Mouse (Mus musculus) layer of hippocampus, postnatal 25 days (tissue): ENCODE measurements around the gene Gm42688. TPM values are rescaled to one million over a fixed set of nuclear protein-coding genes. Genes with fewer than 3 reads are reported as not detected.
A peak's percentile ranks its signal among the peaks of the same experiment; 100 is the strongest.

Source experiments
- DNase-seq, 2 experiments: peaks; one replicate each; pipeline ENCODE4 v3.0.0; 2022; ENCODE audit warnings: mixed read lengths in 2 of 2, low spot score in 1 of 2; ENCODE audit errors: extremely low spot score in 1 of 2
- total RNA-seq, 2 experiments: library from RNA; stranded (reverse); gene quantifications; 2 replicates each; pipeline ENCODE4 v1.2.3; 2021

Gene Gm42688
- total RNA-seq, 2 experiments from 2014 or later, result 5.4 to 8.2 TPM

DNA sequence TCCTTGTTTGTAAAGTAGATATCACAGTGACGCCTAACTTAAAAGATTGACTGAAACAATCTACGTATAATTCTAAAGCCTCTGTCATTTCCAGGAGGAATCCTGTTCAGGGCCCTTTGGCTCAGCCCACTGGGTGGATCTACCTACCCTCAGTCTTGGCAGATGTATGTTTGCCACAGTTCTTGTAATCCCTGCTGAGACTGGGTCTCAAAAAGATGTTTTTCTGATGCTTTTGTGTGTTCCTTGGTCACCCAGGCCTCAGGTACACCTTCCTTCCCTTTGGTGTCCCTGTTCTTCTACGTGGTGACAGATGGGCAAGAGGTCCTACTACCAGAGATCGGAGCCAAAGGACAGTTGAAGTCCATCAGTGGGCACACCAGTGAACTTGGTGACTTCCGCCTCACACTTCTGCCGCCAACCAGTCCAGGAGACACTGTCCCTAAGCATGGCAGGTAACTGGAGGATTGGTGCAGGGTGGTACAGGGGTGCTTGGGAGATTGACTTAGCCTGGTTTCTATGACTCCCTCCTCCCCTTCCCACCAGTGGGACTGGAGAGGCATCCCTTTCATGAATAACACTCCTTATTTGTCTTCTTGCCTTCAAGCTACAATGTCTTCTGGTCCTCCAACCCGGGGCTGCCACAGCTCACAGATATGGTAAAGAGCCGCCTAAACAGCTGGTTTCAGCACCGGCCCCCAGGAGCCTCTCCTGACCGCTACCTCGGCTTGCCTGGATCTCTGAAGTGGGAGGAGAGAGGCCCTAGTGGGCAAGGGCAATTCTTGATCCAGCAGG lies 15.2 kb downstream of the Gm42688 start:
- no peak for DNase-seq

- no peak for DNase-seq
Observed at GRCm38 (mm10) chr6:83117165-83117438, 15.7 kb downstream of the Gm42688 start.

DNA sequence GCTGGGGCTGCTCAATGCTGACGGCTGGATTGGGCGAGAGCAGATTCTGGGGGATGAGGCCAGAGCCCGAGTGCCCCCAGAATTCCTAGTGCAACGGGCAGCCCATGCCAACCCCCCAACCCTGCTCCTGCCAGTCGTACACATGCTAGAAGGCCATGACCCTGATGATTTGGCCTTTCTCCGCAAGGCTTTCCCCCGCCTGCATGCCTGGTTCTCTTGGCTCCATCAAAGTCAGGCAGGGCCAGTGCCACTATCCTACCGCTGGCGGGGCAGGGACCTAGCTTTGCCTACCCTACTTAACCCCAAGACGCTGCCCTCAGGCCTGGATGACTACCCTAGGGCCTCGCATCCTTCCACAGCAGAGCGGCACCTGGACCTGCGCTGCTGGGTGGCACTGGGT lies 16.2 kb downstream of the Gm42688 start:
- DNase-seq, result no peak

GRCm38 (mm10) chr6:83118369-83118768 lies 17.0 kb downstream of the Gm42688 start:
- no peak for DNase-seq

DNA sequence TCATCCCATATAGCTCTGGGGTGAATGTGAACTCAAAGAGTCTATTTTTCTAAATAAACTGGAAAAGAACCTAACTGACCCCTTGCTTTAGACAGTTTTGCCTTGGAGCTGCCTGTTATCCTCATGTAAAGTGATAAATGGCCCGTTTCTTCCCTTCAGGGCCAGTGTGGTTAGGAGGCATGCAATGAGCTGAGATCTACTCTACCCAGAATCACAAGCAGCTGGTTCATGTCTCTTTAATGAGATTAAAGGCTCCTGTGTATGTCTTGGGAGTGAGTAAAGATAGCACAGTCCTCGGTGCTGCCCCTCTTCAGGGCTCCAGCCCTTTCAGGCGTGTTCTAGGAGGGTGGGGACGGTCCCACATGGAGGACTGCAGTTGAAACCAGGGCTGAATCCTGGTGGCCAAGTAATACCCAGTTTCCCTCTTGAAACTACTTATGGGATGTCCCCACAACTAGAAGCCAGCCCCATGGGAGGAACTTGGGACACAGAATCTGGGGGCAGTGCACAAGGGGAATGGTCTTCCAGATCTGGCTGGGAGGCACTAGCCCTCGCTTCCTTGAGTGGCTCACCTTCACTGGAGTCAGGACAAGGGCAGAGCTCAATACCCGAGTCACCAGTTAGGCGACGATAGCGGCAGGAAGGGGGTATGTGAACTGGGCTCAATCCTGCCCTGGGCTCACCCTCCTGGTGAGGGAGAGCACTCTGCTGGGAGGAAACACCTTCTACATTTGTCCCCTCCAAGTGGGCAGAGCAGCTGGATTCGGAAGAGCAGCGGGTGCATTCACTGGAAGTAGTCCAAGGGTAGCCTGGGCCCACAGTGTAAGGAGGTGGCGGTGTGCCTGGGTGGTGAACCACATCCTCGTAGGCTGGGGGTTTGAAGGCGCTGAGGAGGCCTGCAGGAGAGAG lies 17.7 kb downstream of the Gm42688 start:
- DNase-seq, result no peak

- DNase-seq, result no peak
Observed at GRCm38 (mm10) chr6:83119734-83120051, 18.3 kb downstream of the Gm42688 start.

DNA sequence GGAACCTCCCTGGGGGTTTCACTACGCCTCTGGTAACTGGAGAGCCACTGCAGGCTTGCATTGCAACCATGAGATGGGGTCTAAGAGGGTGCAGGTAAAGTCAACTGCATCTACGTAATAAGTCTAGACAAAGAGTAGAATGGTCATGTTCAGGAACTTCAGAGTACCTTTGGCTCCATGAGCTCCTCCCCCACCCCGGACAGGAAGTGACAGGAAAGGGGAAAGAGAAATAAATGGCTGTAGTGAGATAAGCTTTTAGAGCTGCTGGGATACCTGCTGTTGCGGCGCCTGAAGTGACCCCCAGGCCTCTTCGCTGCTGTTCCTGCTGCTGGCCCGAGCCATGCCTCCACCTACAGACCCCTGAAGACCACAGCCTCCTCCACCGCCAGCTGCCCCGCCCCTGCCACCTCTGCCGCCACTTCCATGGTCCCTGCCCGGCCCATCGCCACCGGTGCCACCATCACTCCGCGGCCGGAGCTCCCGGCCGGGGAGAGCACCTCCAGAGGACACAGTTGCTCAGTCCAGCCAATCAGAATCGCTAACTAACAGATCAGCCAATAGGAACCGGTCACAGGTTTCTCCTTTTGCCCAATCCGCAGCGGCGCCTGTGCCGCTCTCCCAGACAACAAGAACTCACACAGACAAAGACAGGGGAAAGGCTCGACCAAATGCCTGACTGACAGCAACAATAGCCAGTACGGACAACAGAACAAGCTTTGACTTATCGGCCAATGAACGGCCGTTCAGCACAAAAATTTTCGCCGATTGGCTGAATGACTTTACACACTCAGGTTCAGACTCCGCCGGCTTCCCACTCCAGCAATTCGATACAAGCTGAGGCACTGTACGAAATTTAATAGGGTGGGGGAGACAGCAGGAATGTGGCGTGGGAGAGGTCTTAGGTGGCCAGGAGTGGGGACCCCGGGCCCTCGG lies 19.8 kb downstream of the Gm42688 start, which contains the start of gene Wbp1:
Wbp1 (minus strand) TSS at position 630 of the 933 bp plus-strand sequence.
- peak; percentile 72 to 80 for DNase-seq

DNA sequence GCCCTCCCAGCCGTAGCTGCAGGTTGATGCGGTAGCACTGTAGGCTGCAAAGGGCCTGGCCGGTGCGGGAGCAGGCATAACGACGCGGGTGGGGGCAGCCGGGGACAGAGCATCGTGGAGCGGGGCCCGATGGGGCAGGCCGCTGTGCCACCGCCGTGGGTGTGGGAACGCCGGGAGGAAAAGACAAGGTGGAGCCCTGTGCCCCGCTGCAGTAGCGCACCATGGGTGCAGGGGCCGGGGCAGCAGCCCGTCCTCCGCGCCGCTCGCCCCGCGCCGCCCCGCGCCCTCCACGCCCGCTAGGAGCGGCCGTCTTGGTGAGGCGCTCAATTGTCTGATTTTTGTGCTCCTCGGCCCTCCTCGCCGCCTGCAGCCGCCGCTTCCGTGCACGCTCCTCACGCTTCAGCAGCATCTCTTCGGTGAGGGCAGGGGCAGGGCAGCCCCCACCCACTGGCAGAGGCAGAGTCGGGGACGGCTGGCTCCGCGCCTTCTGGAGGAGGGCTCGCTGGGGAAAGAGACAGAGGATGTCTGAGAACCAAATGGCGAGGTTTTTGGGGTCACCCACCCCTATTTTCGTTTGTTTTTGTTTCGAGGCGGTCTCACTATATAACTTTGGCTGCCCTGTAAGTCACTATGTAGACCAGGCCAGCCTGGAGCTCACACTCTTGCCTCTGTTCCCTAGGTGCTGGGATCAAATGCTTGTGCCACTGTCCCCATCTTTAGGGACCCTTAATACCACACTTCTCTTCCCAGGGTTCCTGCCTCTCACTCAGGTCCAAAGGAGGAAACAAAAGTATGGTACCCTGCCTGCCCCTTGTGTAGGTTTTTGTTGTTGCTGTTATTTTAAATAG lies 20.7 kb downstream of the Gm42688 start:
- peak in 1 of 2 experiments; percentile 4 for DNase-seq

- DNase-seq, result no peak
Observed at GRCm38 (mm10) chr6:83122961-83123360, 21.5 kb downstream of the Gm42688 start.

GRCm38 (mm10) chr6:83124851-83125312 lies 23.5 kb downstream of the Gm42688 start:
- peak; percentile 77 to 81 for DNase-seq

DNA sequence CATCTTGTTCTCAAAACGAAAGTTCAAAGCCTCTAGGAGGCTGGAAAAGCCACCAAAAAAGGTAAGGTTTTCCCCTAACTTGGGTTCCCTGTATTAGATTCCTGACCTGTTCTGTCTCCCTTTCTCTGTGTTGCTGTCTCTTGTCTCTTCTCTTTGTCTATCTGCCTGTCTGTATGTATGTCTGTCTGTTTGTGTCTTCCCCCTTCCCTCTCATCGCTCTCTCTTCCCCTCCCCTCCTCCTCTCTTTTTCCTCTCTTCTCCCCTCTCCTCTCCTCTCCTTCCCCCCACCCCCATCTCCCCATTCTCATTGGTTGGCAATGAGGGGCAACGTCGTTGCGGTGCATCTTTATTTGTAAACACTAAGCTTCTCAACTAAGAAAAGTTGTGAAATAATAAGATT lies 23.9 kb downstream of the Gm42688 start, which contains the start of gene Ino80b:
Ino80b (minus strand) TSS at position 101 of the 400 bp plus-strand sequence.
- no peak for DNase-seq

GRCm38 (mm10) chr6:83127419-83127818 lies 26.0 kb downstream of the Gm42688 start:
- no peak for DNase-seq

DNA sequence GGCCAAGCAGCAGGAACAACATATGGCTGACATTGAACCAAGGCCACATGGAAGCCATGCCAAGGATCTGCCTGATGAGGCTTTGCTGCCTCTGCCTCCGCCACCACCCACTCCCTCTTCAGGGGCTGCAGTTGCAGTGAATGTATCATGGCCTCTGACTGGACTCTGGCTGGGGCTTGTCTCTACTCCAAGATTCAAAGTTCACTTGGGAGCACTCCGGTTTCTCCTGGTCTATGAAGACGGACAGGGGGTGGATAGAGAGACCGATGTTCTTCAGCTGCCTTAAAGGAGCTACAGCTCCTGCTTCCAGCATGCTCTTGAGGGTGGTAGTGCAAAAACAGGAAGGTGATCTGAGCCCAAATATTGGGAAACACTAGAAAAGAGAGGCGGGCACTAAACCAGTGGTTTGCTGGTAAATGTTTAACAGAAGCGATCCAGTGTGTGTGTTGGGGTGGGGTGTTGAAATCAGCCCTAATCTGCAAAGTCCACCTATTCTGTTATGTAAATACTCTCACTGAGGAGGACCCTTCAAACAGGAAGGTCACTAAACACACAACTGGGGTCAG lies 30.1 kb downstream of the Gm42688 start:
- DNase-seq, result no peak

DNA sequence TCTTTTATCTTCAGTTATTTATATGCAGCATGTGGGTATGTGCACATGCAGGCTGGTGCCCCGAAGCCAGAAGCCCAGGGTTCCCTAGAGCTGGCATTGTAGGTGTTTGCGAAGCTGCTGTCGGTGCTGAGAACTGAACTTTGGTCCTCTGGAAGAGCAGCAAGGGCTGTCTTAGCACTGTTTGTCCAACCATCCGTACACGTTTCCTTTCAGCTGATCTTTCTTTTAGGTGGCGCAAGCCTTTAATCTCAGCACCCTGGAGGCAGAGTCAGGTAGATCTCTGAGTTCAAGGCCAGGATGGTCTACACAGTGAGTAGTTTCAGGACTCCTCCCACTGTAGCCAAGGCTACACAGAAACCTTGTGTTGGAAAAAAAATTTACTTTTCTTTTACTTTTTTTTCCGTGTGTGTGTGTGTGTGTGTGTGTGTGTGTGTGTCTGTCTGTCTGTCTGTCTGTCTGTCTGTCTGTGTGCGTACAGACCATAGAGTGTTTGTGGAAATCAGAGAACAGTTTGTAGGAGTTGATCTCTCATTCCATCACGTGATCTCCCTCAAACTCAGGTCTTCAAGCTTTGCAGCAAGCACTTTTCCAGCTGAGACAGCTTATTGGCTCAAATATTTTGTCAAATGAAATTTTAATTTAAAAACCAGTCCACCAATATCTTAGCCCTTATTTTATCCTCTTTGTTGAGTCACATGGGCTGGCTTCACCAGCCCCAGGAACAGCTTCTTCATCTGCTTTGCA lies 30.9 kb downstream of the Gm42688 start:
- DNase-seq, result no peak

DNA sequence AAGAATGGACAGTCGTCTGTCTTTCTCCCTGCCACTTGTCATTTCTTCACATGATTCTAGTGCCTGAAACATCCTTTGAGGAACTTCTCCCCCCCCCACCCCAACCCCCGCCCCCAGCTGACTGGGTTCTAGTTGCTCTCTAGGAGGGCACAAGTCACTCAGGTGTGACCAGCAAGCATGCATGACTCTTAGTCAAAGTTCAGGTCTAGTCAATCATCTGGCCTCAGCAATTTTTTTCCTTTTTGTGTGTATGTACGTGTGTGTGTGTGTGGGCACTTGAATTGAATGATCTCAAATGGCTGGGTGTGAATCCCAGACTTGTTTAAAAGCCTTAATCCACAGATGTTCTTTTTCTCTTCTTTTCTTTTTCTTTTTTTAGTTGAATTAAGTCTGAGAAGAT lies 32.8 kb downstream of the Gm42688 start:
- DNase-seq, result no peak

GRCm38 (mm10) chr6:83134951-83135513 lies 33.6 kb downstream of the Gm42688 start, which contains the start of gene Rtkn:
Gene Rtkn (plus strand): TSS chr6:83135463.
- DNase-seq, result no peak

GRCm38 (mm10) chr6:83135571-83136161 lies 34.2 kb downstream of the Gm42688 start:
- no peak for DNase-seq
